Mouse (Mus musculus) CH12.LX (cell line): ENCODE measurements at regions not wholly inside any gene's neighbourhood (a gene's known extent, or its start where the extent isn't known, plus 50 kb on each side); places are given as distances from the start of the nearest gene placed in this dataset.

Experiments
- CTCF ChIP-seq, 2 experiments: IDR thresholded peaks in 1 of 2; conservative IDR thresholded peaks in 1 of 2; 2 replicates each; pipeline ENCODE4 v1.5.1; 2011 to 2012; ENCODE audit warnings: low read depth in 2 of 2, low read length in 2 of 2, improper control_type of control experiment in 1 of 2, inconsistent platforms in 1 of 2, mild to moderate bottlenecking in 1 of 2, moderate library complexity in 1 of 2
- EP300 ChIP-seq: IDR thresholded peaks from 2 replicates; pipeline ENCODE4 v1.6.1; 2011; ENCODE audit warnings: low read length, improper control_type of control experiment
- JUND ChIP-seq: conservative IDR thresholded peaks from 2 replicates; pipeline ENCODE4 v1.6.1; 2011; ENCODE audit warnings: low read depth, low read length, improper control_type of control experiment
- MAZ ChIP-seq: IDR thresholded peaks from 2 replicates; pipeline ENCODE4 v1.6.1; 2012; ENCODE audit warnings: low read depth, mild to moderate bottlenecking, inconsistent platforms, low read length, improper control_type of control experiment, moderate library complexity
- MYC ChIP-seq: IDR thresholded peaks from 2 replicates; pipeline ENCODE4 v1.6.1; 2011; ENCODE audit warnings: low read depth, mild to moderate bottlenecking, improper control_type of control experiment, low read length
- NRF1 ChIP-seq: IDR thresholded peaks from 2 replicates; pipeline ENCODE4 v1.6.1; 2014; ENCODE audit warnings: low read depth, mild to moderate bottlenecking, inconsistent platforms, low read length, improper control_type of control experiment, moderate library complexity
- POLR2A ChIP-seq: IDR thresholded peaks from 2 replicates; pipeline ENCODE4 v1.6.1; 2011; ENCODE audit warnings: low read depth, mild to moderate bottlenecking, improper control_type of control experiment, low read length
- RAD21 ChIP-seq: IDR thresholded peaks from 2 replicates; pipeline ENCODE4 v1.6.1; 2011; ENCODE audit warnings: low read depth, mild to moderate bottlenecking, low read length, improper control_type of control experiment, moderate library complexity
- SMC3 ChIP-seq: IDR thresholded peaks from 2 replicates; pipeline ENCODE4 v1.6.1; 2011; ENCODE audit warnings: low read depth, low read length, improper control_type of control experiment
- USF1 ChIP-seq: IDR thresholded peaks from 2 replicates; pipeline ENCODE4 v1.6.1; 2014; ENCODE audit warnings: low read depth, mild to moderate bottlenecking, inconsistent platforms, low read length, improper control_type of control experiment
- USF2 ChIP-seq: conservative IDR thresholded peaks from 2 replicates; pipeline ENCODE4 v1.6.1; 2011; ENCODE audit warnings: low read depth, low read length, improper control_type of control experiment
- ZMIZ1 ChIP-seq: IDR thresholded peaks from 2 replicates; pipeline ENCODE4 v1.6.1; 2012; ENCODE audit warnings: low read depth, mild to moderate bottlenecking, inconsistent platforms, low read length, improper control_type of control experiment

GRCm38 (mm10) chr8:49481476-49481992, 637.8 kb upstream of the Tenm3 start:
- TF ChIP-seq POLR2A (no peak), MAZ (no peak), CTCF (conservative IDR thresholded peaks at IDR 0.05 in 1 of 2, IDR thresholded peaks at IDR 0.05 in 1 of 2; ENCODE audit: low read depth in 2 of 2, low read length in 2 of 2) (no peak), NRF1 (no peak), USF2 (no peak), ZMIZ1 (no peak), USF1 (no peak), EP300 (no peak), RAD21 (no peak), MYC (no peak), SMC3 (no peak), JUND (no peak)
